Mouse (Mus musculus) c-Kit-positive CD71-negative TER-119-negative erythroid progenitor cells, embryonic 14.5 days (primary cell): ENCODE data around the gene Olfr771.
"Not testable (repeated sequence)": the region's sequence is repeated elsewhere in the genome, so short reads cannot be mapped to it uniquely, and the experiment has no call there.

Source experiments
- DNase-seq: peaks from one replicate; pipeline ENCODE4 v3.0.0-alpha.2; 2013; ENCODE audit warnings: low read depth

The Olfr771 gene

DNA sequence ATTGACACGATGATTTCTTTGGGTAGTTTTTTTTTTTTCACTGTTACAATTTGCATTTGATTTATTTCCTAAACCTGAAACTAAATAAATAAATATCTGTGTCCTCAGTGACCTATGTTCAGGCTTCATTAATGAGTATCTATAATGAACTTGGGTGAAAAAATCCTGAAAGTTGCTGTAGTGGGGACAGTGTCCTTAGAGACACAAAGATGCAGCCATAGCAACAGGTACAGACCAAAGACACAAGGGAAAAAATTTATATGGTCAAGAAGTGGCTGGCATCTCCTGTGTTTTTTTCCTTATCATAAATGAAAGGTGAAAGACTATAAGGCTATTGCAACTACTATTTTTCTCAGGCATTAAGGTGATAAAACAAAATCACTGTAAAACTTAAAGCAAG lies at the start of gene Olfr771:
Gene Olfr771, minus strand, starts transcription at position 101 of the 400 bp plus-strand sequence.
- no peak for DNase-seq

DNA sequence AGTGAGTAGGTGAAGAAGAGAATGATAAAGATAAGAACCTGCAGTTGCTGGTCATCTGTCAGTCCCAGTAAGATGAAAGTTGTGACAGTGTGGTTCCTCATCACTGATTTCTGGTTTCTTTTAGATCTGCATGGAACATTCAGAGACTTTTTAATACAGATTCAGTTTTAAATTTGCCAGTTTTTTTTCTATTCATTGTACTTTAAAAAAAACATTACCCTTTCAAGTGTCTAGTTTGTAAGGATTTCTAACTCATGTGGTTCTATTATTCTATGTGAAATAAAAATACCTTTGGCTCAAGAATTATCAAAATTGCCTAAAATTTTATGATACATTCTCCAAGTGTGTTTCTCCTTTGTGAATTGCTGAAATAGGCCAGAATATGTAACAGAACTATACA lies 22.8 kb upstream of the Olfr771 start, which contains the start of gene Olfr773:
Gene Olfr773, minus strand, starts transcription at position 101 of the 400 bp plus-strand sequence.
- not testable (repeated sequence) for DNase-seq

GRCm38 (mm10) chr10:129177821-129178220 lies 13.3 kb upstream of the Olfr771 start, which contains the start of gene Olfr772:
TSS of gene Olfr772 (minus strand) at chr10:129177921.
- not testable (repeated sequence) for DNase-seq

- no peak for DNase-seq
Measured at GRCm38 (mm10) chr10:129138898-129139297, 25.7 kb downstream of the Olfr771 start, which contains the start of gene Olfr770. TSS of gene Olfr770 (minus strand) at chr10:129138998.

- DNase-seq: no peak
Measured at GRCm38 (mm10) chr10:129117761-129118160, 46.8 kb downstream of the Olfr771 start, which contains the start of gene Olfr769. TSS of gene Olfr769 (minus strand) at chr10:129117861.

DNA sequence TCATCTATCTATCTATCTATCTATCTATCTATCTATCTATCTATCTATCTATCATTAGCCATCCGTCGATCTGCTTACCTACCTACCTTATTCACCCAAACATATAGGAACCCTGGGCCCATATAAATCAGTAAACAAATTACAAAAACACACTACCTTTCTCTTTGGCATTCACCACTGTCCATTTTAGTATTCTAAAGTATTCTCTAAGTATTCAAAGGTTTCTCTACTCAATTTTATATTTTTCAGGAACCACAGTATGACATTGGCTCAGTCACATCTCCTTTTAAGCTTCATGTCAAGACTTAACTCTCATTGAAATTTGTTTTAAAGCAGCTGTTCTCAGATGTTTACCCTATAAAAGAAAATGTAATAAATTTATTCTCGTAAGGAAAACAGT lies 49.4 kb downstream of the Olfr771 start:
- DNase-seq: no peak
